Mouse (Mus musculus) right cerebral cortex, postnatal 14 days (tissue): ENCODE data around the gene Fancc.
A peak's percentile ranks its signal among the peaks of the same experiment; 100 is the strongest.

Experiments used
- DNase-seq: peaks from one replicate; pipeline ENCODE4 v3.0.0; 2022

Gene Fancc

GRCm38 (mm10) chr13:63496646-63497582 lies at the start of gene Fancc:
Fancc (minus strand) TSS chr13:63497278.
- peak; percentile 13 for DNase-seq

GRCm38 (mm10) chr13:63545291-63545690 lies 48.2 kb upstream of the Fancc start:
- DNase-seq = no peak

- DNase-seq = no peak
These were observed 47.8 kb upstream of the Fancc start for GRCm38 (mm10) chr13:63544967-63545253.

GRCm38 (mm10) chr13:63544119-63544966 lies 47.3 kb upstream of the Fancc start:
- DNase-seq = no peak

GRCm38 (mm10) chr13:63543459-63543858 lies 46.4 kb upstream of the Fancc start:
- no peak for DNase-seq

GRCm38 (mm10) chr13:63542796-63543384 lies 45.8 kb upstream of the Fancc start:
- no peak for DNase-seq

GRCm38 (mm10) chr13:63541510-63541909 lies 44.4 kb upstream of the Fancc start:
- DNase-seq = no peak

- DNase-seq = no peak
These were observed 43.5 kb upstream of the Fancc start for GRCm38 (mm10) chr13:63540584-63540983.

- no peak for DNase-seq
These were observed 37.9 kb upstream of the Fancc start for GRCm38 (mm10) chr13:63534981-63535380.

- DNase-seq = no peak
These were observed 33.8 kb upstream of the Fancc start for GRCm38 (mm10) chr13:63530857-63531256.

GRCm38 (mm10) chr13:63530371-63530764 lies 33.3 kb upstream of the Fancc start:
- DNase-seq = no peak

- no peak for DNase-seq
These were observed 32.7 kb upstream of the Fancc start for GRCm38 (mm10) chr13:63529602-63530370.

GRCm38 (mm10) chr13:63528852-63529251 lies 31.8 kb upstream of the Fancc start:
- no peak for DNase-seq

GRCm38 (mm10) chr13:63528164-63528675 lies 31.1 kb upstream of the Fancc start:
- DNase-seq = peak; percentile 23

- DNase-seq = no peak
These were observed 28.6 kb upstream of the Fancc start for GRCm38 (mm10) chr13:63525571-63526197.

GRCm38 (mm10) chr13:63524608-63525570 lies 27.8 kb upstream of the Fancc start:
- no peak for DNase-seq

- DNase-seq = no peak
These were observed 27.0 kb upstream of the Fancc start for GRCm38 (mm10) chr13:63524061-63524460.

- DNase-seq = no peak
These were observed 25.8 kb upstream of the Fancc start for GRCm38 (mm10) chr13:63522832-63523231.

- no peak for DNase-seq
These were observed 23.0 kb upstream of the Fancc start for GRCm38 (mm10) chr13:63520110-63520509.

- DNase-seq = no peak
These were observed 19.5 kb upstream of the Fancc start for GRCm38 (mm10) chr13:63516535-63516934.

- no peak for DNase-seq
These were observed 18.5 kb upstream of the Fancc start for GRCm38 (mm10) chr13:63515542-63515941.
